Mouse (Mus musculus) urinary bladder, adult 18-20 months (tissue): ENCODE results near the gene Snx3.

Experiments used
- DNase-seq, 2 experiments: peaks; one replicate each; pipeline ENCODE4 v3.0.0; 2022; ENCODE audit warnings: low spot score in 2 of 2, mixed read lengths in 2 of 2

Snx3 gene

GRCm38 (mm10) chr10:42501775-42502348 is at the start of gene Snx3:
Snx3 (plus strand) TSS chr10:42502030.
- peak; percentile 86 to 98 for DNase-seq

GRCm38 (mm10) chr10:42454266-42454665 is 47.6 kb upstream of the Snx3 start:
- no peak for DNase-seq

DNA sequence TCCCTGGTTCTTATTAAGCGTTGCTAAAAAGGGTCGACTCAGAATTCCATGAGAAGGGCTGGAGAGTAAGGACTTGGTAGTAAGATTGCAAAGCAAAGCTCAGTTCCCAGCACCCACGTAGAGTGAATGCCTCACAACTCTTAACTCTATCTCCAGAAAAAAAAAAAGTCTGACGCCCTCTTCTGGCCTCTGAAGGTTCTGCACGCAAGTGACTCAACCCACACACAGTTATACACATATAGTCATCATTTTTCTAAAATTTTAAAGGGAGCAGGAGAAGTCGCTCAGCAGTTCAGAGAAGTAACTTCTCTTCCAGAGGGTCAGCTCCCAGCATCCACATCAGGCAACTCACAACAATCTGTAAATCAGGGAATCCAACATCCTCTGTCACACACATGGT is 47.1 kb upstream of the Snx3 start:
- DNase-seq, result no peak

GRCm38 (mm10) chr10:42455981-42456380 is 45.8 kb upstream of the Snx3 start:
- DNase-seq, result no peak

DNA sequence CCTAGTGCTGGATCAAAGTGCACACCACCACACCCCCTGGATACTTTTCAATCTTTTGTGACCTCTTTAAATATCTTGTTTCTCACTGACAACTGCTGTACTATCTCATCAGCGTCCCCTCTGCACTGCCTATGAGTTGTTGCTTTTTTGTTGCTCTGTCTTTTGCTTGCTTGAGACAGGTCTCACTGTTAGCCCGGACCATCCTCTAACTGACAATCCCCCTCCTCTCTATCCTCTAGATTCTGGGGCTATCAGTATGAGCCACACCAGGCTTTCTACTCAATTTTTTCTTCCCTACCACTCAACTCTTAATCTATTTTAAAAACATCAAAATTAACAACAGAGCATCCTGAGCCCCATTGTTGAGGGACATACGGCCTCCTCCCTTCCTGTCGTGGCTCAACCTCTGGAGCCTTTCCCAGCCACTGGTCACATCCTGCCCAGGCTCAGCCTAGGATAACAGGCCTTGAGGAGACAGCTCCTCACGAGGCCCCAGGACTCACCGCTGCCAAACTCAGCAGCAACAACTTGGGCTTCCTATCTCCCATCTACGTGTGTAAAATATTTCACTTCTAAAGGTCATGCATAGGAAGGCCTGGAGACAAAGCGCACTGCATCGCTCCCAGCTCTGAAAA is 44.2 kb upstream of the Snx3 start:
- DNase-seq, result no peak

DNA sequence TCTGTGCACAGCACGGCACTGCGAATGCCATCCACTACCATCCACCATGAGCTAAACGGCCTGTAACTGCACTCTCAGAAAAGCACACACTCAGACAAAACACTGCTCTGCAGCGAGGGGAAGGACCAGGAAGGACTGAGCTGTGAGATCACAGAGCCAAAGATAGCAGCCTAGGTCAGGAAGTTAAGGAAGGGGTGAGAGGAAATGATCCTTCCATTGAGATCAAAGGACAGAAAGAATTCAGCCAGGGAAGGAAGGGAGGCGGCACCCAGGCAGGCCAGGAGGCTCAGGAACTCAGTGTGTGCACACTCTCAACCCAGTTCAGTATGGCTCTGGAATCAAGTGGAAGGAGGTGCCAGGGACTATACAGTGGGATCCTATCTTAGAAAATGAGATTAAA is 37.6 kb upstream of the Snx3 start:
- no peak for DNase-seq

DNA sequence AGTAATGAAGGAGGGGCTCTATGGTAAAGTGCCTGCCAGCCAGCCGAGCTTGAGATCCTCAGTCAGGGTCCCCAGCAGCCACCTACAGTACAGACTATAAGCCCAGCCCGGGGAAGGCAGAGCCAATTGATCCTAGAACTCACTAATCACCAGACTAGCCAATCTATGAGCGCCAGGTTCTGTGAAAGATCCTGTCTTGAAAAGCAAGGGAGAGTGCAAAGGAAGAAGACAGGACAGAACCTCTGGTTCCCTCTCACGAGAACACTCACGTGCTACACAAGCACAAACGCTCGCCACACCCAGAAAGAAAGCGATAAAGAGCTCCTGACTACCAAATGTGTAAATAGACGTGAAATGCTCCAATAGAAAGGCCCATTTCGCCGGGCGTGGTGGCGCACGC is 37.0 kb upstream of the Snx3 start:
- DNase-seq, result no peak

DNA sequence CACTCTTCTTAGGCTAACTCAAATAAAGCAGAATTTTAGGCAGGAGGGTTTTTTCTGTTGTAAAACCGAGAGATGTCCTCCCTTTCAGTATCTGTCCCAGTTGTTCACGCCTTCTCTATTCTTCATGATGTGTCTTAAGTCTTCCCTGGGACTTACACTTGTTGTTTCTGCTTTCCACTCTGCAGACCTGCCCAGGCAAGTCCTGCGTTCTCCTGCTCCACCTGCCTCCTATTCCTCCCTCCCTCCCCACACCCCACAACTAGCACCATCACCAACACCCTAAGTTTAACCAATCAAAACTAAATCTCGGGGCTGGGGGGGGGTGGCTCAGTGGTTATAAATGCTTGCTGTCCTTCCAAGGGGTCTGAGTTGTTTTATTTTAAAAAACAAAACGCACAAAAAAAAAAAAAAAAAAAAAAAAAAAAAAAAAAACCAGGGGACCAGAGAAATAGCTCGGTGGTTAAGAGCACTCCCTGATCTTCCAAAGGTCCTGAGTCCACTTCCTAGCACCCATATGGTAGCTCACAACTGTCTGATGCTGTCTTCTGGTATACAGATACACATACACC is 26.8 kb upstream of the Snx3 start:
- no peak for DNase-seq

- DNase-seq, result no peak
These were observed 24.9 kb upstream of the Snx3 start for GRCm38 (mm10) chr10:42476774-42477475.

DNA sequence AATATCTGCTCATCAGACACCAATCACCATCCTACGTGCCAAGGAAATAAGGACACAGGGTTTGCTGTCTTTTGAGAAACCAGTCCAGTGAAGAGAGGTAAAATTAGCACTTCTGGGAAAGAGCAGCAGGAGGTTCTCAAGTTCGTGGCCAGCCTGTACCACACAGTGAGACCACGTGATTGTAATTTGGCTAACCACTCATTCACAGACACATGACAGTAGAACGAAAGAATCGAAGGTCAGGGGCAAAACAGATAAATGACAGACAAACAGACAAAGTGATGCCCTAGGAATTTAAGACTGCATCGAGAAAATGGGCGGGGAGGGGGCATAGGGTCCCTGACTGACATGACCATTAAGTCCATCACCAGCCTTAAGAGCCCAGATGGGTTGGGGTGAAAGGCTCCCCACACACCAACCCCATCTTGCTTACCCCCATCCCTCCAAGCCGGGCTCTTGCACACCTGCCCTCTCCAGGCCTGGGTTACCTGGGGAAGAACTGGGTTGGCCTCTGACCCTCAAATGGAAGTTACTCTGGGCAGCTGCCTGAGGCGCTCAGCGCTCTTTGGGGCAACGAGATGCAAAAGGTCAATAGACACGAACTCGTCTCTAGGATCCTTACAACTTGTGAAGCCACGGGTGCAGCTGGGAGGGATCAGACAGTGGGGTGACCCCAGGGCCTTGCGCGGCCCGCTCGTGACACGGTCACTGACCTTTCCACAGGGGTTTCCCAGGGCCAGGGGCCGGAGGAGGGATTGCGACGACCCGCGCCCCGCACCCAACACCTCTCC is 24.1 kb upstream of the Snx3 start:
- DNase-seq, result peak in 1 of 2 experiments; percentile 8

GRCm38 (mm10) chr10:42478341-42478720 is 23.5 kb upstream of the Snx3 start, which contains the start of gene Afg1l:
Afg1l (minus strand) TSS chr10:42478565.
- peak; percentile 95 for DNase-seq

DNA sequence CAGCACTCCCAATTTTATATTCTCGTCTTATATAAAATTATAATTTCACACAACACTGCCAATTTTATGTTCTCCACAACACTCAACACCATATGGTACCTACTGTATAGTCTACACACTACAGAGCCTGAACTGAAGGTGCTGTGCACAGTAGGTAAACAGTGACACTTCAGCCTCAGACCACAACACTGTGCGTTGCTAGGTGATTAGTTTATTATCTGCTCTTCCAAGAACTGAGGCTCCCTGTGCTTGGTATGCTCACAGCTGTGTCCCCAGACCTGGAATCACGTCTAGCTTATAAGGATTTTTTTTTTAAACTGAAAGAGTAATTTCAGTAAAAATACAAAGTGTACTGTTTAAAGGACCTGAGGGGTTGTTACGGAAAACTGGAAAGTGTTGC is 21.1 kb upstream of the Snx3 start:
- no peak for DNase-seq

DNA sequence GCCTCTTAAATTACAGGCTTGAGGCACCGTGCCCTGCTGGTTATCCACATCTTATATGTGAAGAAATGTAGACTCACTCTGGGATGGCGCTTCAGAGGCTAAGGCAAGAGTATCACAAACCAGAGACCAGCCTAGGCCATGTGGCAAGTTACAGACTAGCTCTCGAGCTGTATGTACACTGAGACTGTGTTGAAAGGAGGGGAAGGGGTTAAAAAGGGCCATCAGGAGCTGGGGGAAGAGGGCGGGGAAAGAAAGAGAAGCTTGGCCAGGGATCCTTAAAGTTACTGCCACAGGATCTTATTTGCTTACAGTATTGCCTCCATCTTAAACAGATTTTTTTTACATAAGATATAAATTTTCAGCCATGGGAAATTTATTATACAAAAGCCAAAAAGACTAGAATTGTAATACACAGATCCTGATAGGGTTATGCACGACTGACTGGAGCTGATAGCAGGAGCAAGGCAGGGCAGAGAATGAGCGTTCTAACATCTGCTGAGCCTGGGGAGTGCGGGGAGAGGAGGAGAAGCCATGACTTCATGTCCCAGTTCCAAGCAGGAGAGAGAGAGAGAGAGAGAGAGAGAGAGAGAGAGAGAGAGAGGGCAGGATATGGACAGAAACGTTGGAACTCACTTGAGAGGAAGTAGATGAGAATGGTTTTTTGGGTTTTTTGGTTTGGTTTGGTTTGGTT is 13.1 kb upstream of the Snx3 start:
- DNase-seq, result no peak

DNA sequence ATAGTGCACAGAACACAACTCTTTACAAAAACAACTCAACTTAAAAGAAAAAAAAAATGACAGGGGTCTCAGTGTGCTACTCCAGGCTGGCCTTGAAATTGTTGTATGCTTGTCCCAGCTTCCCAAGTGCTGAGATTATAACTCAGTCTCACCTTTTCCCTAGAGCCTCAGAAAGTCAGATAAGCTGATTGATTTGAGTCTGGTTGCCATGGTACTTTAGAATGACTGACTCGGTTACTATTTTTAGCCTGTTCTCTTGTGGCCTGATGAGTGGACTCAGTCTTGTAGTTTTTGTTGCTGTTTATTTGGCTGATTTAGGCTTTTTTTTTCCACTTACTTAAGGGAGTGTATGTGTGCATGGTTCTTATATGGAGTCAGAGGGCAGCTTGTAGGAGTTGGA is 10.7 kb upstream of the Snx3 start:
- no peak for DNase-seq

GRCm38 (mm10) chr10:42492027-42492771 is 9.6 kb upstream of the Snx3 start:
- DNase-seq, result no peak

DNA sequence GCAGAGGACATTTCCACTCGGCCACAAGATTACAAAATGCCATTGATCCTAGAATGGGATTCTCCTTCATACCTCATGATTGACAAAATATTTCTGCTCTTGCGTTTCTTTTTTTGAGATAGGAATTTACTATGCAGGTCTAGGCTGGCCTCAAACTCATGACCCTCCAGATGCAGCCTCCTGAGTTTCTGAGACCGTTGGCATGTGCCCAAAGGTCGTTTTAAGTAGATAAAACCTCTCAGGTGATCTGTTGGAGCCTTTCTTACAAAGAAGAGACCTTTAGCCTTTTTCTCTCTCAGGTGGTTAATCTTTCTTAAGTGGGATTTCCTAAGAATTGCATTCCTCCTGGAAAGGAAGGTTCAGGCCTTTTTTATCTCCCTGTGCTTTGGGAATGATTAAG is 8.8 kb upstream of the Snx3 start:
- no peak for DNase-seq

DNA sequence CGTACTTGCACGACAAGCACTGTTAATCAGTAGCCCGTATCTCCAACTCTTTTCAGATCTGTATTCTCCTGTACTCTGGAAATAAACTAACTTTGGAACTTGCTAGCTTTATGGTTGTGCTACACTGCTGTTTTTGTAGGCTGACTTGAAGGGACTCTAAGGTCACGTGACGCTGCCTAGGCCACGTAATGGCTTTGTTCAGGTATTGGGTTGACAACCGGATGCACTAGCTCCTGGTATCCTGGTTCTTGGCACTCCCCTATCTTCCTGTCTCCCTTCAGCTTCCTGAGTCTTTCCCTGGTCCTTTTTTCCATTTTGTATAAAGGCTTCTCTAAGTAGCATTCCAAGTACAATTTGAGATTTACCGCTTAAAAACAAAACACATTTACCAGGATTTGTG is 1.2 kb upstream of the Snx3 start:
- DNase-seq, result no peak

DNA sequence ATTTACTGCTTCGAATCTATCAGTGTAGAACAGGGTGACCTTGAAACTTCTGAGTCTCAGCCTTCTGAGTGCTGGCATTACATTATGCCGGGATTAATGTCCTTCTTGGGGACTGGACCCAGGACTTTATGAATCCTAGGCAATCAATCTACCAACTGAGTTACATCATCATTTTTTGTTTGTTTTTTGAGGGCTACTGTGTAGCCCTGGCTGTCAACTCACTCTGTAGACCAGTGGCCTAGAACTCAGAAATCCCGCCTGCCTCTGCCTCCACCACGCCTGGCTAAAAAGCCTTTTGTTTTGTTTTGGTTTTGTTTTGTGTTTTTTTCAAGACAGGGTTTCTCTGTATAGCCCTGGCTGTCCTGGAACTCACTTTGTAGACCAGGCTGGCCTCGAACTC is 669 bp upstream of the Snx3 start:
- DNase-seq, result no peak

DNA sequence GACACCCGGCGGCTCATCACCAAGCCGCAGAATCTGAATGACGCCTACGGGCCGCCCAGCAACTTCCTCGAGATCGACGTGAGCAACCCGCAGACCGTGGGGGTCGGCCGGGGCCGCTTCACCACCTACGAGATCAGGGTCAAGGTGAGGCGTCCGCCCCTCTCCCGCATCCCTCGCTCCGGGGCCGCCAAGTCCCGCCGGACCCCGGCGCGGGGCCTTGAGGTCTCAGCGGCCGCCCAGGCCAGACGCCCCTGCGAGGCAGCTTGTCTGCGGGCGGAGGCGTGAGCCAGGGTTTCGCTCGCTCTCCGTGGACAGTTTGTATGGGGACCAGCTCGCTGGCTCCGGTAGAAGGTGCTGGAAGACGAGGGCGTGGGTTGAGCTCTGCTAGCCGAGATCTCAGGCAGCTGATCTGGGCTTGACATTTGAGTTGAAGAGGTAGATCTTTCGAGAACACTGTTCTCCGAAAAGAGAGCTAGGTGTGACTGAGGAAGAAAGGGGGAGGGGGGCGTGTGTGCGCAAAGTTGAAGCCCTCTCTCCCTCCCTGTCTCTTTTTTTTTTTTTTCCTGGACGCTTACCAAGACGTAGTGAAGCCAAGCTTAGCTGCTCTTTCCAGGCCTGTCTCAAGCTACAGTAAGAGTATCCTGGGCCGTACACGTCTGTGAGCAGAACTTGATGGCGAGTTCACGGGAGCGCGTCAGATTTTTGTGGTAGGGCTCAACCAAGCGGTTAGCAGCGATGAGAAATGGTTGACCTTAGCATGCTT is 700 bp downstream of the Snx3 start:
- DNase-seq, result peak; percentile 31 to 74

DNA sequence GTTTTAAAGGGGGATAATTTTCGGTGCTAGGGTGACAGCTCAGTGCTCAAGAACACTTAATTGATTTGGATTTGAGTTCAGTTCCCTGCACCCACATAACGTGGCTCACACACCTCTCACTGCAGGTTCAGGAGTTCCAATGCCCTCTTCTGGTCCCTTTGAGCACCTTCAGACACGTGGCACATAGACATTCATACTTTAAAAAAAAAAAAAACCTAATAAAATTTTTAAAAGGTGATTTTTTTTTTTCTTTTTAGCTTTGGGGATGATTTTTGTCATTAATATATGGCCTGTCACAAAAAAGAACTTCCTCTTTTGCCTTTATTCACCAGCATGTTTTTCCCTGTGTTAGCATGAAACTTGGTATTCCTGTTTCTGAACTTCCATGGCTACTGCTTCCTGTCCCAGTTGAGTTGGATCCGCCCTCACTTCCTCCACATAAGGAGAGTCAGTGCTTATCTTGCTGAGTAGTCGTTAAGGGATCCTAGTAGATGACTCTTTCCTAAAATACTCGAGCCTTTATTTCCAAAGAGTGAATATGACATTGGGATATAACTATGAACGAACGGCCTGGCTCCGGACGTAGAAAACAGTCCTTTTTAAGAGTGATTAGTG is 2.4 kb downstream of the Snx3 start:
- no peak for DNase-seq
